Mouse (Mus musculus) liver, postnatal 0 days (tissue): ENCODE data around the gene Tepsin. TPM values are rescaled to one million over a fixed set of nuclear protein-coding genes. Genes with fewer than 3 reads are reported as not detected.
A peak's percentile ranks its signal among the peaks of the same experiment; 100 is the strongest.

Experiments used
- ATAC-seq: fragments of 200-750 bp; cut with Nextera tagmentation; 2 replicates; pipeline ENCODE4 v1.8.0; 2017; ENCODE audit warnings: mild to moderate bottlenecking, moderate library complexity
- DNase-seq: peaks from one replicate; pipeline ENCODE4 v3.0.0-alpha.2; 2016
- H3K27ac ChIP-seq: fragments of 300-500 bp; sonication (generic); 2 replicates; pipeline ENCODE4 v1.5.1; 2014; ENCODE audit warnings: antibody characterized with exemption, moderate library complexity, mild to moderate bottlenecking, low read depth
- H3K27me3 ChIP-seq: fragments of 300-500 bp; sonication (generic); 2 replicates; pipeline ENCODE4 v1.6.1; 2014; ENCODE audit warnings: low read length, control low read depth, mixed read lengths; ENCODE audit not compliant: insufficient read depth
- H3K36me3 ChIP-seq: fragments of 300-500 bp; sonication (generic); replicated peaks from 2 replicates; pipeline ENCODE4 v1.6.1; 2014; ENCODE audit warnings: mild to moderate bottlenecking, control low read depth, low read length, moderate library complexity, mixed read lengths; ENCODE audit not compliant: insufficient read depth
- H3K4me1 ChIP-seq: fragments of 300-500 bp; sonication (generic); 2 replicates; pipeline ENCODE4 v1.6.1; 2014; ENCODE audit warnings: antibody characterized with exemption, mild to moderate bottlenecking, control low read depth; ENCODE audit not compliant: insufficient read depth
- H3K4me2 ChIP-seq: fragments of 300-500 bp; sonication (generic); 2 replicates; pipeline ENCODE4 v1.6.1; 2014; ENCODE audit warnings: low read depth, mild to moderate bottlenecking, low read length, moderate library complexity, mixed read lengths
- H3K4me3 ChIP-seq: fragments of 300-500 bp; sonication (generic); 2 replicates; pipeline ENCODE4 v1.5.1; 2014; ENCODE audit warnings: low read depth, low read length
- H3K9ac ChIP-seq: fragments of 300-500 bp; sonication (generic); replicated peaks from 2 replicates; pipeline ENCODE4 v1.6.1; 2014; ENCODE audit warnings: mild to moderate bottlenecking, moderate library complexity
- H3K9me3 ChIP-seq: fragments of 300-500 bp; sonication (generic); 2 replicates; pipeline ENCODE4 v1.6.1; 2016; ENCODE audit warnings: mild to moderate bottlenecking, control low read depth, low read length, mixed read lengths
- CTCF ChIP-seq: sonication (generic); IDR thresholded peaks from 2 replicates; pipeline ENCODE4 v1.5.1; 2016; ENCODE audit warnings: antibody characterized with exemption, low read depth
- EP300 ChIP-seq: IDR thresholded peaks from 2 replicates; pipeline ENCODE4 v1.6.1; 2016; ENCODE audit warnings: antibody characterized with exemption, low read depth, mild to moderate bottlenecking
- WGBS: fragments of 180-500 bp; shearing (Covaris S2); extraction: QIAGEN DNeasy Blood & Tissue Kit; methylation state at CpG from one replicate; pipeline ENCODE4 v1.1.7; 2014; ENCODE audit not compliant: insufficient replicate concordance; 5-methylcytosine and 5-hydroxymethylcytosine counted together
- microRNA-seq: library from miRNA; unstranded; fragments of <30 nt; microRNA quantifications from one replicate; pipeline ENCODE4, GENCODE M21; 2016
- polyA plus RNA-seq: library from polyadenylated mRNA; unstranded; fragments of >200 nt; fragmentation: Nextera tagmentation; extraction: Ambion mirVana; gene quantifications from 2 replicates; pipeline ENCODE4 v1.2.1, GENCODE M21; 2015

Gene Tepsin
- polyA plus RNA-seq, 1 experiment from 2014 or later = 4.2 TPM

GRCm38 (mm10) chr11:120042141-120042838, 56.2 kb downstream of the Tepsin start:
- H3K27ac ChIP-seq = peak overlapping the region; percentile 88
- no peak for TF ChIP-seq CTCF
- no peak for TF ChIP-seq EP300
- DNase-seq (no peak), ATAC-seq (no peak)
- WGBS = 41% methylated on average over 7 of the region's 7 CpGs
- peak overlapping the region; percentile 63 for H3K4me2 ChIP-seq
- H3K36me3 ChIP-seq = no peaks in the 10 kb centered on the region
- H3K9ac ChIP-seq = no peak overlapping the region; the same call in 1 of the 2 replicates
- H3K4me1 ChIP-seq = peaks cover 13% of the 10 kb centered on the region
- peaks cover 19% of the 10 kb centered on the region for H3K27me3 ChIP-seq
- H3K4me3 ChIP-seq = no peak overlapping the region
- no peaks in the 10 kb centered on the region for H3K9me3 ChIP-seq

GRCm38 (mm10) chr11:120041191-120042123, 57.1 kb downstream of the Tepsin start:
- Histone ChIP-seq H3K4me2 (peak overlapping the region; percentile 63), H3K9ac (peak overlapping the region; percentile 12), H3K27me3 (peaks cover 11% of the 10 kb centered on the region), H3K9me3 (no peaks in the 10 kb centered on the region), H3K4me1 (peaks cover 10% of the 10 kb centered on the region), H3K36me3 (no peaks in the 10 kb centered on the region), H3K27ac (peak overlapping the region; percentile 88), H3K4me3 (peak overlapping the region; percentile 37)
- peak; percentile 74 for ATAC-seq
- TF ChIP-seq EP300 (no peak), CTCF (no peak)
- peak; percentile 74 for DNase-seq
- 43% methylated on average over 13 of the region's 13 CpGs for WGBS

Small RNAs within 50 kb of the gene (microRNA-seq; reads per million reads assigned to microRNA genes)
- not detected for gene Gm25948

Other genes with a start within 250 kb of the Tepsin start
- gene Chmp6, start 185.3 kb downstream of the Tepsin start, polyA plus RNA-seq = 28.0 and 30.5 TPM in 2 replicates
- 20.8 and 21.3 TPM in 2 replicates for gene Baiap2, start 156.0 kb downstream of the Tepsin start, polyA plus RNA-seq
- gene Aatk, start 51.6 kb downstream of the Tepsin start, polyA plus RNA-seq = 0.72 and 0.89 TPM in 2 replicates
- 3.1 and 3.9 TPM in 2 replicates for gene Cep131, start 11.9 kb downstream of the Tepsin start, polyA plus RNA-seq
- gene Ndufaf8, start 197 bp upstream of the Tepsin start, polyA plus RNA-seq = 63.4 and 65.4 TPM in 2 replicates
- gene Slc38a10, start 52.6 kb upstream of the Tepsin start, polyA plus RNA-seq = 25.0 and 28.0 TPM in 2 replicates
- gene Bahcc1, start 134.2 kb upstream of the Tepsin start, polyA plus RNA-seq = 1.1 and 1.2 TPM in 2 replicates
- 463 and 498 TPM in 2 replicates for gene Actg1, start 249.8 kb upstream of the Tepsin start, polyA plus RNA-seq